Mouse (Mus musculus) MEL (cell line): Measurements from ENCODE around the gene Plcb1. TPM values are rescaled to one million over a fixed set of nuclear protein-coding genes. Genes with fewer than 3 reads are reported as not detected.

ENCODE experiments used
- DNase-seq: peaks from one replicate; pipeline ENCODE4 v3.0.0; 2011; ENCODE audit warnings: low read depth, low spot score
- H3K27ac ChIP-seq: 2 replicates; pipeline ENCODE4 v1.5.1; 2012; ENCODE audit warnings: low read depth, mild to moderate bottlenecking, control low read depth, low read length, moderate library complexity; ENCODE audit not compliant: control insufficient read depth
- H3K27me3 ChIP-seq, 2 experiments: fragments of 150-350 bp in 1 of 2; sonication (generic) in 1 of 2; 2 replicates each; pipeline ENCODE4 v1.6.1; 2012; ENCODE audit warnings: low read length in 2 of 2, mild to moderate bottlenecking in 2 of 2, improper control_type of control experiment in 1 of 2, moderate library complexity in 1 of 2; ENCODE audit not compliant: insufficient read depth in 2 of 2, control insufficient read depth in 1 of 2
- H3K36me3 ChIP-seq, 2 experiments: 2 replicates each; pipeline ENCODE4 v1.6.1; 2012 to 2014; ENCODE audit warnings: low read length in 2 of 2, improper control_type of control experiment in 1 of 2, inconsistent platforms in 1 of 2, mild to moderate bottlenecking in 1 of 2; ENCODE audit not compliant: insufficient read depth in 2 of 2, control insufficient read depth in 1 of 2
- H3K4me1 ChIP-seq, 2 experiments: fragments of 150-350 bp in 1 of 2; sonication (generic) in 1 of 2; 2 replicates each; pipeline ENCODE4 v1.6.1; 2012; ENCODE audit warnings: low read length in 2 of 2, improper control_type of control experiment in 1 of 2, mild to moderate bottlenecking in 1 of 2; ENCODE audit not compliant: insufficient read depth in 2 of 2, control insufficient read depth in 1 of 2
- H3K4me3 ChIP-seq, 2 experiments: fragments of 150-350 bp in 1 of 2; sonication (generic) in 1 of 2; 2 replicates each; pipeline ENCODE4 v1.5.1; 2012; ENCODE audit warnings: low read depth in 2 of 2, low read length in 2 of 2, mild to moderate bottlenecking in 2 of 2, moderate library complexity in 2 of 2, control low read depth in 1 of 2, improper control_type of control experiment in 1 of 2; ENCODE audit not compliant: control insufficient read depth in 1 of 2, insufficient read depth in 1 of 2
- H3K79me2 ChIP-seq: 2 replicates; pipeline ENCODE4 v1.6.1; 2012; ENCODE audit warnings: mild to moderate bottlenecking, low read length, moderate library complexity; ENCODE audit not compliant: control insufficient read depth, poor library complexity, insufficient read depth
- H3K9ac ChIP-seq: 2 replicates; pipeline ENCODE4 v1.6.1; 2012; ENCODE audit warnings: low read depth, mild to moderate bottlenecking, control low read depth, low read length, moderate library complexity; ENCODE audit not compliant: control insufficient read depth, poor library complexity, severe bottlenecking
- H3K9me3 ChIP-seq: fragments of 150-350 bp; sonication (generic); replicated peaks from 2 replicates; pipeline ENCODE4 v1.6.1; 2012; ENCODE audit warnings: mild to moderate bottlenecking, low read length, improper control_type of control experiment, moderate library complexity; ENCODE audit not compliant: insufficient read depth
- CHD1 ChIP-seq: IDR thresholded peaks from 2 replicates; pipeline ENCODE4 v1.6.1; 2012; ENCODE audit warnings: low read depth, mild to moderate bottlenecking, inconsistent platforms, low read length, improper control_type of control experiment
- CHD2 ChIP-seq: IDR thresholded peaks from 2 replicates; pipeline ENCODE4 v1.6.1; 2011; ENCODE audit warnings: low read length, improper control_type of control experiment
- CTCF ChIP-seq, 3 experiments: IDR thresholded peaks in 2 of 3; conservative IDR thresholded peaks in 1 of 3; 2 replicates each; pipeline ENCODE4 v1.5.1; 2011 to 2012; ENCODE audit warnings: low read length in 3 of 3, low read depth in 2 of 3, mild to moderate bottlenecking in 2 of 3, improper control_type of control experiment in 1 of 3, inconsistent platforms in 1 of 3, mixed read lengths in 1 of 3, moderate library complexity in 1 of 3; ENCODE audit not compliant: control insufficient read depth in 1 of 3, insufficient read depth in 1 of 3, poor library complexity in 1 of 3, severe bottlenecking in 1 of 3
- ETS1 ChIP-seq: IDR thresholded peaks from 2 replicates; pipeline ENCODE4 v1.6.1; 2012; ENCODE audit warnings: low read depth, mild to moderate bottlenecking, inconsistent platforms, low read length, improper control_type of control experiment, moderate library complexity
- HCFC1 ChIP-seq: IDR thresholded peaks from 2 replicates; pipeline ENCODE4 v1.6.1; 2012; ENCODE audit warnings: low read depth, mild to moderate bottlenecking, inconsistent platforms, low read length, improper control_type of control experiment, moderate library complexity
- MAFK ChIP-seq: IDR thresholded peaks from 2 replicates; pipeline ENCODE4 v1.6.1; 2011; ENCODE audit warnings: low read depth, mild to moderate bottlenecking, low read length, improper control_type of control experiment, borderline replicate concordance
- MAX ChIP-seq: IDR thresholded peaks from 2 replicates; pipeline ENCODE4 v1.6.1; 2011; ENCODE audit warnings: low read length, improper control_type of control experiment
- MEF2A ChIP-seq: IDR thresholded peaks from 2 replicates; pipeline ENCODE4 v1.6.1; 2014; ENCODE audit warnings: low read depth, mild to moderate bottlenecking, inconsistent platforms, low read length, improper control_type of control experiment; ENCODE audit not compliant: poor library complexity, insufficient replicate concordance, severe bottlenecking; ENCODE audit errors: extremely low read depth
- MXI1 ChIP-seq: IDR thresholded peaks from 2 replicates; pipeline ENCODE4 v1.6.1; 2011; ENCODE audit warnings: mild to moderate bottlenecking, low read depth, low read length, improper control_type of control experiment
- MYB ChIP-seq: IDR thresholded peaks from 2 replicates; pipeline ENCODE4 v1.6.1; 2011; ENCODE audit warnings: mild to moderate bottlenecking, low read depth, low read length, improper control_type of control experiment
- MYC ChIP-seq: IDR thresholded peaks from 2 replicates; pipeline ENCODE4 v1.6.1; 2011; ENCODE audit warnings: low read depth, mild to moderate bottlenecking, low read length, improper control_type of control experiment, moderate library complexity
- NELFE ChIP-seq: IDR thresholded peaks from 2 replicates; pipeline ENCODE4 v1.6.1; 2011; ENCODE audit warnings: low read depth, low read length, improper control_type of control experiment
- POLR2A ChIP-seq, 2 experiments: IDR thresholded peaks; 2 replicates each; pipeline ENCODE4 v1.6.1; 2011 to 2012; ENCODE audit warnings: low read length in 2 of 2, mild to moderate bottlenecking in 2 of 2, control low read depth in 1 of 2, improper control_type of control experiment in 1 of 2, low read depth in 1 of 2, moderate library complexity in 1 of 2; ENCODE audit not compliant: control insufficient read depth in 1 of 2, insufficient read depth in 1 of 2, poor library complexity in 1 of 2
- POLR2AphosphoS5 ChIP-seq: IDR thresholded peaks from 2 replicates; pipeline ENCODE4 v1.6.1; 2012; ENCODE audit warnings: low read depth, borderline replicate concordance, mild to moderate bottlenecking, inconsistent platforms, low read length, moderate library complexity, mixed read lengths
- SMC3 ChIP-seq: IDR thresholded peaks from 2 replicates; pipeline ENCODE4 v1.6.1; 2011; ENCODE audit warnings: low read depth, low read length, improper control_type of control experiment
- USF1 ChIP-seq: IDR thresholded peaks from 2 replicates; pipeline ENCODE4 v1.6.1; 2014; ENCODE audit warnings: low read depth, mild to moderate bottlenecking, inconsistent platforms, low read length, improper control_type of control experiment, moderate library complexity
- USF2 ChIP-seq, 2 experiments: IDR thresholded peaks; 2 replicates each; pipeline ENCODE4 v1.6.1; 2011 to 2012; ENCODE audit warnings: improper control_type of control experiment in 2 of 2, low read length in 2 of 2, borderline replicate concordance in 1 of 2, inconsistent platforms in 1 of 2, low read depth in 1 of 2, mild to moderate bottlenecking in 1 of 2; ENCODE audit not compliant: insufficient read depth in 1 of 2
- ZMIZ1 ChIP-seq: IDR thresholded peaks from 2 replicates; pipeline ENCODE4 v1.6.1; 2012; ENCODE audit warnings: low read depth, mild to moderate bottlenecking, inconsistent platforms, low read length, improper control_type of control experiment, moderate library complexity
- polyA plus RNA-seq, 2 experiments: library from polyadenylated mRNA; stranded (reverse) in 1 of 2; unstranded in 1 of 2; fragments of >175 nt in 1 of 2; fragments of >200 nt in 1 of 2; gene quantifications; 2 replicates each; pipeline versions ENCODE4 v1.2.1 to v1.2.4; 2012; ENCODE audit warnings: low replicate concordance in 2 of 2, low read depth in 1 of 2; ENCODE audit not compliant: insufficient read length in 2 of 2, insufficient read depth in 1 of 2, missing spikeins in 1 of 2
- total RNA-seq: library from RNA; depleted of rRNA; stranded (reverse); fragments of 300-350 nt; gene quantifications from 2 replicates; pipeline ENCODE4 v1.2.3, GENCODE M21; 2012

Gene Plcb1
- total and polyA plus RNA-seq, 3 experiments = not detected

DNA sequence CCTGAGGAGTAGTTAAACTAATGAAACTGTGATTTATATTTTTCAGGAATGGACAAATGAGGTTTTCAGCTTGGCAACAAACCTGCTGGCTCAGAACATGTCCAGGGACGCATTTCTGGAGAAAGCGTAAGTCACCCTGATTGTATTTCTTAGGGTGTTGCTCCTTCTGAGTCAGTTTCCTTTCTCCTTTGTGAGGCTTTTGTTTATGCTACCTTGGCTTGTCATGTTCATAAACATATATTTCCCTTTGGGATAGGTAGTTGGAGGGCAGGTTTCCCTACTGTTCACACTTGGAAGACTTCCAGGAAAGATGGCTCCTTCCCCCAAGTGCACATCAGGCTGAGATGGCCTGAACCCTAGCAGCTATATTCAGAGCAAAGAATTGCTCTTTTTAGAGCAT lies 464.1 kb downstream of the Plcb1 start:
- Histone ChIP-seq H3K79me2 (no peaks in the 10 kb centered on the region), H3K27ac (no peak overlapping the region), H3K27me3 (no peaks in the 10 kb centered on the region), H3K4me1 (no peaks in the 10 kb centered on the region), H3K9ac (no peak overlapping the region), H3K4me3 (no peak overlapping the region), H3K36me3 (no peaks in the 10 kb centered on the region), H3K9me3 (no peaks in the 10 kb centered on the region)
- TF ChIP-seq NELFE = no peak
- TF ChIP-seq ZMIZ1 = no peak
- TF ChIP-seq USF1 = no peak
- no peak for TF ChIP-seq POLR2A (IDR thresholded peaks at IDR 0.05; ENCODE audit: control insufficient read depth in 1 of 2, insufficient read depth in 1 of 2, low read depth in 1 of 2, low read length in 2 of 2, poor library complexity in 1 of 2)
- TF ChIP-seq MYB = no peak
- no peak for DNase-seq

DNA sequence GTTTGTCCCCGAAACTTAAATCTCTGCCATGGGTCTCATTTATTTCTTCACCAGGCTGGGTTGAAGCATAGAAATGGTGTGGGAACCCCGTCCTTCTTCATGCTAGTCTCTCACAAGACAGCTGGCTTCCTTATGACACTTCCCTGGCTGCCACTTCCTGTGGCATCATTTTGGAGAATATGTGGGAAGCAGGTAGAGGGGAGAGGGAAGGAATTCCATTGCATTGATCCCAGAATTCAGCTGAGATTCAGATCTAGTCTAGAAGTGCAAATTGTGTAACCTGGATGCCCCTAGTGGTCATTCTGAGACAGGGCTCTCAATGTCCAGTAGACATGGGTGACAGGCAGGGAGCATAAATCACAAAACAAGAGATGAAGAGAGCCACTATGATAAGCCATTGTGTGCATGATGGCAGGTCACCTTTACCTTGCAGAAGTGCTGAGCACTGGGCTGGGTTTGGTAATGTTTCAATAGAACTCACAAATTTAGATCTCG lies 466.0 kb downstream of the Plcb1 start:
- Histone ChIP-seq H3K36me3 (no peaks in the 10 kb centered on the region), H3K27me3 (no peaks in the 10 kb centered on the region), H3K4me3 (no peak overlapping the region), H3K9ac (no peak overlapping the region), H3K4me1 (no peaks in the 10 kb centered on the region), H3K27ac (no peak overlapping the region), H3K9me3 (no peaks in the 10 kb centered on the region), H3K79me2 (no peaks in the 10 kb centered on the region)
- TF ChIP-seq SMC3 = no peak
- no peak for TF ChIP-seq MYC
- DNase-seq = no peak

DNA sequence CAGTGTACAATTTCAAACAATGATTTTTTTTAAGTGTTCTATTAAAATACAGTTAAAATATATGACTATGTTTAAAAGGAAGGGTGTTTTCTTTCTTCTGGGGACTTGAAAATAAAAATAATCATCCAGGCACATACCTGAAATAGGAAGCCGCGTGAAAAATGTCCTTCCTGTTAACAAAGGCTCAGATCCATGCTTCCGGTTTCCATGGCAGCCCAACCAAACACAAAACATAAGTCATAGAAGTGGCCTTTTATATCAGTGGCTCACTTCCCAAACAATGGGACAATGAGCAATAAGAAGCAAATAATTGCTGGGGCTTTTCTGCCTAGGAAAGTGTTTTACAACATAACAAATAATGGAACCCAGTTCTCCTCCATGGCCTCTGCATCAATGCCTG lies 473.3 kb downstream of the Plcb1 start:
- no peak overlapping the region for H3K4me3 ChIP-seq
- TF ChIP-seq NELFE (no peak), CHD1 (no peak), ZMIZ1 (no peak)
- no peaks in the 10 kb centered on the region for H3K79me2 ChIP-seq
- H3K4me1 ChIP-seq = no peaks in the 10 kb centered on the region
- no peaks in the 10 kb centered on the region for H3K9me3 ChIP-seq
- H3K36me3 ChIP-seq = no peaks in the 10 kb centered on the region
- no peaks in the 10 kb centered on the region for H3K27me3 ChIP-seq
- H3K27ac ChIP-seq = no peak overlapping the region
- H3K9ac ChIP-seq = no peak overlapping the region
- DNase-seq = no peak

DNA sequence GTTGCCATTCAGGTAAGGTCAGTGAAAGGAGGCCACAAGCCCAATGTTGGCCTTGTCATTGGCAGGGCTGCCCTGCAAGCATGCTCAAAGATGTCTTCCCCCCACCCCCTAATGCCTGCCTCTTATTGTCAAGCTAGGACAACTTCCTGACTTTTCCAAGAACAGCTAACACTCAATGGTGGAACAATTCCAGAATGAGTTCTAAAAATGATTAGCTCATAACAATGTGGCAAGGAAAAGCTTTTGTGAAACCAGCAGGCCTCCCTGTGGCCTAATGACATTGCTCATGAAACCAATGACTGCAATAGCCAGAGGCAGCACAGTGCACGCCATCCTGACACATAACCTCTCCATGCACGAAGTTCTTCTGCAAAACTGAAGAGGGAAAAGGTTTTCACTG lies 478.1 kb downstream of the Plcb1 start:
- Histone ChIP-seq H3K9me3 (no peaks in the 10 kb centered on the region), H3K9ac (no peak overlapping the region), H3K27ac (no peak overlapping the region), H3K4me3 (no peak overlapping the region), H3K4me1 (no peaks in the 10 kb centered on the region), H3K27me3 (no peaks in the 10 kb centered on the region), H3K36me3 (no peaks in the 10 kb centered on the region), H3K79me2 (no peaks in the 10 kb centered on the region)
- TF ChIP-seq MEF2A = no peak
- no peak for TF ChIP-seq CHD1
- no peak for TF ChIP-seq HCFC1
- no peak for TF ChIP-seq POLR2A (IDR thresholded peaks at IDR 0.05; ENCODE audit: control insufficient read depth in 1 of 2, insufficient read depth in 1 of 2, low read depth in 1 of 2, low read length in 2 of 2, poor library complexity in 1 of 2)
- TF ChIP-seq CHD2 = no peak
- TF ChIP-seq NELFE = no peak
- TF ChIP-seq POLR2AphosphoS5 = no peak
- TF ChIP-seq USF2 (IDR thresholded peaks at IDR 0.05; ENCODE audit: borderline replicate concordance in 1 of 2, insufficient read depth in 1 of 2, low read depth in 1 of 2, low read length in 2 of 2) = no peak
- no peak for TF ChIP-seq CTCF (IDR thresholded peaks at IDR 0.05 in 2 of 3, conservative IDR thresholded peaks at IDR 0.05 in 1 of 3; ENCODE audit: control insufficient read depth in 1 of 3, insufficient read depth in 1 of 3, low read depth in 2 of 3, low read length in 3 of 3, poor library complexity in 1 of 3, severe bottlenecking in 1 of 3)
- TF ChIP-seq MAFK = no peak
- TF ChIP-seq MXI1 = no peak
- no peak for TF ChIP-seq MYB
- TF ChIP-seq MAX = no peak
- TF ChIP-seq MYC = no peak
- TF ChIP-seq ETS1 = no peak
- DNase-seq = no peak
